Mouse (Mus musculus): ENCODE results near the gene Gm4312.
"Not testable (repeated sequence)": the region's sequence is repeated elsewhere in the genome, so short reads cannot be mapped to it uniquely, and the experiment has no call there.

Gene Gm4312

DNA sequence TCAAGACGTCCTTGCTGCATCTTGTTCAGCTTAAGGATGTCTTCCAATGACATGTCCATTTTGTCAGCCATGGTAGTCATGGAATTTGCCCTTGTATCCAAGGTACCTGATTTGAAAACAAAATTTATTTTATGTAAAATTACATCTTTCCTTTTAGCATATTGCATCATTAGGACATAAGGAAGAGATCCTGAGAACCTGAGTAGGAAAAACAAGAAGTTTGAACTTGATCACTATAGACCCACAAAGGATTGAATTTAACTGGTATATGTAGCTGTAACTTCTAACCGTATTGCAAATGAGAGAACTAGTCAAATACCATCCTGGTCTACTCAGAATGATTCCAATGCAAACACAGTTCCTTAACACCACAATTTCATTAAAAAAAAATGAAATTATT is at the start of gene Gm4312:
TSS of gene Gm4312 (minus strand) at position 101 of the 400 bp plus-strand sequence.
- DNase-seq: not testable (repeated sequence)

GRCm38 (mm10) chr10:100427592-100427991 is 45.2 kb upstream of the Gm4312 start:
- no peak for DNase-seq

- DNase-seq: no peak
Observed at GRCm38 (mm10) chr10:100415566-100415965, 33.2 kb upstream of the Gm4312 start.

- not testable (repeated sequence) for DNase-seq
Observed at GRCm38 (mm10) chr10:100402301-100402700, 19.9 kb upstream of the Gm4312 start.

DNA sequence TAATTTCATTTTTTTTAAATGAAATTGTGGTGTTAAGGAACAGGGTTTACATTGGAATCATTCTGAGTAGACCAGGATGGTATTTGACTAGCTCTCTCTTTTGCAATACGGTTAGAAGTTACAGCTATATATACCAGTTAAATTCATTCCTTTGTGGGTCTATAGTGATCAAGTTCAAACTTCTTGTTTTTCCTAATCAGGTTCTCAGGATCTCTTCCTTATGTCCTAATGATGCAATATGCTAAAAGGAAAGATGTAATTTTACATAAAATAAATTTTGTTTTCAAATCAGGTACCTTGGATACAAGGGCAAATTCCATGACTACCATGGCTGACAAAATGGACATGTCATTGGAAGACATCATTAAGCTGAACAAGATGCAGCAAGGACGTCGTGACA is 21.3 kb downstream of the Gm4312 start, which contains the start of gene Gm4307:
TSS of gene Gm4307 (plus strand) at position 301 of the 400 bp plus-strand sequence.
- DNase-seq: not testable (repeated sequence)

- peak; percentile 3 for DNase-seq
Observed at GRCm38 (mm10) chr10:100356841-100357240, 25.5 kb downstream of the Gm4312 start.

DNA sequence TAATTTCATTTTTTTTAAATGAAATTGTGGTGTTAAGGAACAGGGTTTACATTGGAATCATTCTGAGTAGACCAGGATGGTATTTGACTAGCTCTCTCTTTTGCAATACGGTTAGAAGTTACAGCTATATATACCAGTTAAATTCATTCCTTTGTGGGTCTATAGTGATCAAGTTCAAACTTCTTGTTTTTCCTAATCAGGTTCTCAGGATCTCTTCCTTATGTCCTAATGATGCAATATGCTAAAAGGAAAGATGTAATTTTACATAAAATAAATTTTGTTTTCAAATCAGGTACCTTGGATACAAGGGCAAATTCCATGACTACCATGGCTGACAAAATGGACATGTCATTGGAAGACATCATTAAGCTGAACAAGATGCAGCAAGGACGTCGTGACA is 31.6 kb downstream of the Gm4312 start, which contains the start of gene Gm4305:
TSS of gene Gm4305 (plus strand) at position 301 of the 400 bp plus-strand sequence.
- not testable (repeated sequence) for DNase-seq

- DNase-seq: not testable (repeated sequence)
Observed at GRCm38 (mm10) chr10:100345672-100346071, 36.7 kb downstream of the Gm4312 start, which contains the start of gene Gm4303. TSS of gene Gm4303 (plus strand) at chr10:100345972.

- not testable (repeated sequence) for DNase-seq
Observed at GRCm38 (mm10) chr10:100340536-100340935, 41.8 kb downstream of the Gm4312 start, which contains the start of gene Gm4302. TSS of gene Gm4302 (plus strand) at chr10:100340836.

DNA sequence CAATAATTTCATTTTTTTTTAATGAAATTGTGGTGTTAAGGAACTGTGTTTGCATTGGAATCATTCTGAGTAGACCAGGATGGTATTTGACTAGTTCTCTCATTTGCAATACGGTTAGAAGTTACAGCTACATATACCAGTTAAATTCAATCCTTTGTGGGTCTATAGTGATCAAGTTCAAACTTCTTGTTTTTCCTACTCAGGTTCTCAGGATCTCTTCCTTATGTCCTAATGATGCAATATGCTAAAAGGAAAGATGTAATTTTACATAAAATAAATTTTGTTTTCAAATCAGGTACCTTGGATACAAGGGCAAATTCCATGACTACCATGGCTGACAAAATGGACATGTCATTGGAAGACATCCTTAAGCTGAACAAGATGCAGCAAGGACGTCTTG is 47.0 kb downstream of the Gm4312 start, which contains the start of gene Gm4301:
TSS of gene Gm4301 (plus strand) at position 301 of the 400 bp plus-strand sequence.
- not testable (repeated sequence) for DNase-seq
